Mouse (Mus musculus): ENCODE measurements at regions not wholly inside any gene's neighbourhood (a gene's known extent, or its start where the extent isn't known, plus 50 kb on each side); places are given as distances from the start of the nearest gene placed in this dataset.

DNA sequence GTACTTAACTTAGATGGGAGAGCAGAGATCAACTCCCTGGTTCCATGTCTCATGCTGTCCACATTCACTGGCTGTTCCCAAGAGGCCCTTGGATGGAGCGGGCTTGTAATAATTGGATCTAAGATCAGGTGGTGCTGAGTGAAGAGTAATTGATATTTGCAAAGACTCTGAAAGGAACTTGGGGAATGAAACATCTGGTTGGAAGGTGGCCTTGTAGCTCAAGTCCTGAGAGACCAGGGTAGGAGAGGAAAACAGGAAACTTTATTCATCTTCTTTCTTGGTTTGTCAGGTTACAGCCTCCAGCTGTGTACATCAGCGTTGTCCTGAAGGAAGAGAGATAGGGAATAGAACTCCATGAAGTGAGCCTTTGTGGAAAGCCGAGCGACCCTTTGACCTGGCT, 175.8 kb downstream of the Spata18 start:
- TF ChIP-seq EP300 (IDR thresholded peaks at IDR 0.05; ENCODE audit: low read depth) = no peak
- TF ChIP-seq CTCF (IDR thresholded peaks at IDR 0.05; ENCODE audit: low read depth) = no peak
